Mouse (Mus musculus): Measurements from ENCODE around the gene Ube2d1. TPM values are rescaled to one million over a fixed set of nuclear protein-coding genes. Genes with fewer than 3 reads are reported as not detected.
A peak's percentile ranks its signal among the peaks of the same experiment; 100 is the strongest.

The Ube2d1 gene
- total and polyA plus RNA-seq, 3 experiments: 2.9 to 16.5 TPM; not detected in 1

GRCm38 (mm10) chr10:71302490-71302889 lies 17.4 kb upstream of the Ube2d1 start:
- no peaks in the 10 kb centered on the region for H3K9me3 ChIP-seq (replicated peaks; ENCODE audit: insufficient read depth, low read length)
- H3K27me3 ChIP-seq (ENCODE audit: control insufficient read depth in 1 of 2, insufficient read depth in 2 of 2, low read length in 2 of 2): peaks cover 0 to 2% of the 10 kb centered on the region in 2 experiments; a peak in 1 of 4 replicates
- H3K4me3 ChIP-seq (ENCODE audit: control insufficient read depth in 1 of 2, insufficient read depth in 1 of 2, low read depth in 2 of 2, low read length in 2 of 2): no peak overlapping the region
- no peaks in the 10 kb centered on the region for H3K79me2 ChIP-seq (ENCODE audit: control insufficient read depth, insufficient read depth, low read length, poor library complexity)
- peak; percentile 45 for DNase-seq (ENCODE audit: low read depth, low spot score)
- no peak overlapping the region for H3K9ac ChIP-seq (ENCODE audit: control insufficient read depth, low read depth, low read length, poor library complexity, severe bottlenecking)
- no peak for TF ChIP-seq BHLHE40 (IDR thresholded peaks at IDR 0.05; ENCODE audit: borderline replicate concordance, low read depth, low read length)
- no peak for TF ChIP-seq MEF2A (IDR thresholded peaks at IDR 0.05; ENCODE audit: extremely low read depth, insufficient replicate concordance, low read depth, low read length, poor library complexity, severe bottlenecking)
- TF ChIP-seq CTCF (IDR thresholded peaks at IDR 0.05 in 2 of 3, conservative IDR thresholded peaks at IDR 0.05 in 1 of 3; ENCODE audit: control insufficient read depth in 1 of 3, insufficient read depth in 1 of 3, low read depth in 2 of 3, low read length in 3 of 3, poor library complexity in 1 of 3, severe bottlenecking in 1 of 3): peak in 2 of 3 experiments; percentile 19 to 44; a peak in 3 of 6 replicates
- no peaks in the 10 kb centered on the region; a peak in 1 of 4 replicates for H3K36me3 ChIP-seq (ENCODE audit: control insufficient read depth in 1 of 2, insufficient read depth in 2 of 2, low read length in 2 of 2)
- H3K27ac ChIP-seq (ENCODE audit: control insufficient read depth, low read depth, low read length): no peak overlapping the region
- H3K4me1 ChIP-seq (ENCODE audit: control insufficient read depth in 1 of 2, insufficient read depth in 2 of 2, low read length in 2 of 2): no peaks in the 10 kb centered on the region

- Histone ChIP-seq H3K79me2 (ENCODE audit: control insufficient read depth, insufficient read depth, low read length, poor library complexity) (no peaks in the 10 kb centered on the region), H3K27ac (ENCODE audit: control insufficient read depth, low read depth, low read length) (no peak overlapping the region), H3K9ac (ENCODE audit: control insufficient read depth, low read depth, low read length, poor library complexity, severe bottlenecking) (no peak overlapping the region), H3K27me3 (ENCODE audit: control insufficient read depth in 1 of 2, insufficient read depth in 2 of 2, low read length in 2 of 2) (peaks cover 0 to 2% of the 10 kb centered on the region in 2 experiments; a peak in 1 of 4 replicates), H3K36me3 (ENCODE audit: control insufficient read depth in 1 of 2, insufficient read depth in 2 of 2, low read length in 2 of 2) (no peaks in the 10 kb centered on the region), H3K4me1 (ENCODE audit: control insufficient read depth in 1 of 2, insufficient read depth in 2 of 2, low read length in 2 of 2) (no peaks in the 10 kb centered on the region), H3K9me3 (replicated peaks; ENCODE audit: insufficient read depth, low read length) (no peaks in the 10 kb centered on the region), H3K4me3 (ENCODE audit: control insufficient read depth in 1 of 2, insufficient read depth in 1 of 2, low read depth in 2 of 2, low read length in 2 of 2) (no peak overlapping the region)
- TF ChIP-seq RCOR1 (IDR thresholded peaks at IDR 0.05; ENCODE audit: low read depth, low read length) (no peak), MYB (IDR thresholded peaks at IDR 0.05; ENCODE audit: low read depth, low read length) (no peak), JUND (IDR thresholded peaks at IDR 0.05; ENCODE audit: low read depth, low read length) (no peak), ETS1 (IDR thresholded peaks at IDR 0.05; ENCODE audit: low read depth, low read length) (no peak), POLR2AphosphoS2 (IDR thresholded peaks at IDR 0.05; ENCODE audit: low read length) (no peak), MEF2A (IDR thresholded peaks at IDR 0.05; ENCODE audit: extremely low read depth, insufficient replicate concordance, low read depth, low read length, poor library complexity, severe bottlenecking) (no peak), NELFE (IDR thresholded peaks at IDR 0.05; ENCODE audit: low read depth, low read length) (no peak), KAT2A (conservative IDR thresholded peaks at IDR 0.05; ENCODE audit: low read depth, low read length) (no peak), POLR2AphosphoS5 (IDR thresholded peaks at IDR 0.05; ENCODE audit: borderline replicate concordance, low read depth, low read length) (no peak), TAL1 (IDR thresholded peaks at IDR 0.05; ENCODE audit: low read length) (no peak), SIN3A (IDR thresholded peaks at IDR 0.05; ENCODE audit: low read length) (no peak), USF2 (IDR thresholded peaks at IDR 0.05; ENCODE audit: borderline replicate concordance in 1 of 2, insufficient read depth in 1 of 2, low read depth in 1 of 2, low read length in 2 of 2) (no peak), EP300 (IDR thresholded peaks at IDR 0.05; ENCODE audit: low read depth in 1 of 2, low read length in 2 of 2) (no peak), TCF12 (IDR thresholded peaks at IDR 0.05; ENCODE audit: low read depth, low read length) (no peak), HCFC1 (IDR thresholded peaks at IDR 0.05; ENCODE audit: low read depth, low read length) (no peak), GATA1 (IDR thresholded peaks at IDR 0.05; ENCODE audit: low read depth, low read length) (no peak), POLR2A (IDR thresholded peaks at IDR 0.05; ENCODE audit: control insufficient read depth in 1 of 2, insufficient read depth in 1 of 2, low read depth in 1 of 2, low read length in 2 of 2, poor library complexity in 1 of 2) (no peak)
- DNase-seq (ENCODE audit: low read depth, low spot score): no peak
These were observed 15.1 kb upstream of the Ube2d1 start for GRCm38 (mm10) chr10:71300161-71300560.

Measured in MEL (cell line).